Mouse (Mus musculus) embryonic fibroblast, embryonic 13.5 days (primary cell): ENCODE measurements around the gene Arid1b.

Source experiments
- CTCF ChIP-seq: IDR thresholded peaks from 2 replicates; pipeline ENCODE4 v1.5.1; 2011; ENCODE audit warnings: mild to moderate bottlenecking, control low read depth, low read length, moderate library complexity, borderline replicate concordance; ENCODE audit not compliant: insufficient read depth
- POLR2A ChIP-seq: IDR thresholded peaks from 2 replicates; pipeline ENCODE4 v1.6.1; 2011; ENCODE audit warnings: low read depth, mild to moderate bottlenecking, control low read depth, low read length, moderate library complexity

- TF ChIP-seq CTCF: no peak
- TF ChIP-seq POLR2A: no peak
Observed at GRCm38 (mm10) chr17:5157609-5158008, 163.5 kb downstream of the Arid1b start.
